Mouse (Mus musculus): ENCODE results near the gene Cfap43. TPM values are rescaled to one million over a fixed set of nuclear protein-coding genes. Genes with fewer than 3 reads are reported as not detected.

Gene Cfap43
- total and polyA plus RNA-seq, 3 experiments = 3.2 to 12.7 (median 11.7) TPM

DNA sequence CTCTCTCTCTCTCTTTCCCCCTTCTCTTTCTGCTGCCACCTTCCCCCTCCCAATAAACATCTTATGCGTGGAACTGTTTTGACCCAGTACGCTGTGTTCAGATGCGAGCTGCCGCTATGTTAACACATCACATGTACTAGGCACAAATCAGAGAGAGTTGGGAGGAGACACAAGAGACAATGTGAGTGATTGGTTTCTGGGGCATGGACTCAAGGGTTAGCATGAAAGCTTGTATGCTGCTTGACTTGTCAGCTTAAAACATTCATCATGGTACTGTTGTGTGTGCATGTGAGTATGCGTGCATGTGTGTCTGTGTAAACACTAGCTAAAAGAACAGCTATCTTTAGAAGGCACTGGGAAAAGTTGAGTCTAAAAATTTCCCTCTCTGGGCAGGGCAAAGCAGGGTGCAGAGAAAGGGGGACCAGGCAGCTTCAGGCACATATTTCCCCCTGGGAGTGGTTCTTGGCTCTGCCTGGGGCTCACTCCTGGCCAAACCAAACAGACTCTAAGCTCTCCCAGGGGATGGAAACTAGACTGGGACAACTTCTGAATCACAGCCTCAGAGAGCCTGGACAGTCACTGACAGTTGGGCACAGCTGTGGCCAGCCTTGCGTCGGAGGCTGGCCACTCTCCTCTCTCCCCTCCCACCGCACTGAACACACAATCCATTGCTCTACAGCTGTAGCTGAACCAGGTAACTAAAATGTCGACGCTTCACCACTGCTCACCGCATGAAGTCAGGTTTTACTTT, 27.4 kb downstream of the Cfap43 start:
- no peak overlapping the region for H3K4me3 ChIP-seq (replicated peaks in 1 of 3; ENCODE audit: low read depth in 2 of 3, low read length in 2 of 3, poor library complexity in 1 of 3)
- no peak overlapping the region for H3K4me2 ChIP-seq (ENCODE audit: insufficient read depth, low read depth, poor library complexity, severe bottlenecking)
- no peak for DNase-seq (ENCODE audit: extremely low read depth)
- H3K9ac ChIP-seq (ENCODE audit: insufficient read depth, low read depth) = no peak overlapping the region
- H3K9me3 ChIP-seq (replicated peaks; ENCODE audit: low read length) = no peaks in the 10 kb centered on the region
- peaks cover 8 to 36% of the 10 kb centered on the region in 2 experiments for H3K4me1 ChIP-seq (ENCODE audit: control insufficient read depth in 1 of 2, insufficient read depth in 2 of 2)
- dilution Hi-C loops (cut with MboI; ENCODE audit: extremely low pct_ligation_motif_present, extremely low pct_unique_long_range_greater_than_20kb, low sequenced_read_pairs) = no loop called here
- H3K27me3 ChIP-seq (replicated peaks) = no peaks in the 10 kb centered on the region
- H3K36me3 ChIP-seq (replicated peaks in 1 of 2; ENCODE audit: control insufficient read depth in 1 of 2, insufficient read depth in 1 of 2, low read length in 1 of 2) = peaks cover 23 to 48% of the 10 kb centered on the region in 2 experiments
- no peak for TF ChIP-seq ZC3H11A (IDR thresholded peaks at IDR 0.05; ENCODE audit: low read depth, low read length)
- TF ChIP-seq HCFC1 (IDR thresholded peaks at IDR 0.05; ENCODE audit: low read depth, low read length) = no peak
- TF ChIP-seq RCOR1 (conservative IDR thresholded peaks at IDR 0.05; ENCODE audit: low read depth, low read length) = no peak
- no peak for TF ChIP-seq PAX5 (IDR thresholded peaks at IDR 0.05; ENCODE audit: low read length)
- no peak for TF ChIP-seq TCF12 (IDR thresholded peaks at IDR 0.05; ENCODE audit: low read depth, low read length)
- TF ChIP-seq CTCF (conservative IDR thresholded peaks at IDR 0.05 in 1 of 2, IDR thresholded peaks at IDR 0.05 in 1 of 2; ENCODE audit: low read depth in 2 of 2, low read length in 2 of 2) = no peak
- TF ChIP-seq CHD1 (IDR thresholded peaks at IDR 0.05; ENCODE audit: low read depth, low read length) = no peak
- TF ChIP-seq E2F4 (IDR thresholded peaks at IDR 0.05; ENCODE audit: insufficient replicate concordance, low read depth, low read length) = no peak
- TF ChIP-seq ZKSCAN1 (IDR thresholded peaks at IDR 0.05; ENCODE audit: borderline replicate concordance, low read depth, low read length) = no peak
- no peak for TF ChIP-seq MAFK (IDR thresholded peaks at IDR 0.05; ENCODE audit: insufficient replicate concordance, low read length)
- no peak for TF ChIP-seq IRF4 (IDR thresholded peaks at IDR 0.05; ENCODE audit: low read depth, low read length)
- no peak for TF ChIP-seq POLR2A (IDR thresholded peaks at IDR 0.05; ENCODE audit: low read depth, low read length)
- TF ChIP-seq JUN (IDR thresholded peaks at IDR 0.05; ENCODE audit: insufficient read depth, low read depth, low read length) = no peak
- TF ChIP-seq ZNF384 (IDR thresholded peaks at IDR 0.05; ENCODE audit: low read depth, low read length) = no peak
- no peak for TF ChIP-seq RAD21 (IDR thresholded peaks at IDR 0.05; ENCODE audit: low read depth, low read length)
- no peak for TF ChIP-seq MEF2A (IDR thresholded peaks at IDR 0.05; ENCODE audit: borderline replicate concordance, low read depth, low read length)
- TF ChIP-seq ELF1 (IDR thresholded peaks at IDR 0.05; ENCODE audit: low read depth, low read length) = no peak
- TF ChIP-seq ZMIZ1 (IDR thresholded peaks at IDR 0.05; ENCODE audit: low read depth, low read length) = no peak
- no peak overlapping the region for H3K27ac ChIP-seq (ENCODE audit: insufficient read depth, low read depth)
- H3K79me2 ChIP-seq (replicated peaks; ENCODE audit: control insufficient read depth, extremely low read depth, insufficient read depth, poor library complexity, severe bottlenecking) = no peaks in the 10 kb centered on the region
- in situ Hi-C loops (cut with MboI; ENCODE audit: low pct_ligation_motif_present, low pct_unique_long_range_greater_than_20kb, low sequenced_read_pairs) = no loop called here

DNA sequence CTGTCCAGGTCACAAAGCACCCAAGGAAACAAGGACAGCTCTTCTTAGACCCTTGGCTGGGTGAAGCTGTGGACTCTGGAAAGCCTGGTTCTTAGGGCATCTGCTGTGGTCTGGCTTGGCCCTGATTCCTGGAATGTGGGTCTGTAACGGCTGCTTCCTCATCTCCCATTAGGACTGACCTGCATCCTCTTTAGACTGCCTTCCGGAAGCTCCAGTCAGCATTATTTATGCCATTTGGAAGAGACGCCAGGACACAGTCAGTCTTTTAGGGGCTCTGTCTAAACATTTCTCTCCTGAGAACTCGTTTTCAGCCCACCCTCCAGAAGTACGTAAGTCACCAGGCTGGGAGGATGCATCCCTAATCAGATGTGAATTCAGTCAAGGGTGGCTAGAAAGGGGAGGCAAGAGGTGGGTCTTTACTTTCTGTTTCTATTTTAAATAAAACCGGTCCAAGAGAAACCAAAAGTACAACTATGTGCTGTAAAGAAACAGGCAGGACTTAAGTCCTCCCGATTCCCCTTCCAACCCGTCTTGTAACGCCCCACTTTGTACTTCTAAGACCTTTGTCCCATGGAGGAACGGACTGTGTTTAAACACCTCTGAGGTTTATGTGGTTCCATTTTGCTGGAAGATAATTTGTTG, 28.5 kb downstream of the Cfap43 start:
- H3K4me1 ChIP-seq (ENCODE audit: control insufficient read depth in 1 of 2, insufficient read depth in 2 of 2) = peaks cover 8 to 38% of the 10 kb centered on the region in 2 experiments
- DNase-seq (ENCODE audit: extremely low read depth) = no peak
- dilution Hi-C loops (cut with MboI; ENCODE audit: extremely low pct_ligation_motif_present, extremely low pct_unique_long_range_greater_than_20kb, low sequenced_read_pairs) (no loop called here), in situ Hi-C loops (cut with MboI; ENCODE audit: low pct_ligation_motif_present, low pct_unique_long_range_greater_than_20kb, low sequenced_read_pairs) (no loop called here)
- no peaks in the 10 kb centered on the region for H3K79me2 ChIP-seq (replicated peaks; ENCODE audit: control insufficient read depth, extremely low read depth, insufficient read depth, poor library complexity, severe bottlenecking)
- no peak for TF ChIP-seq NELFE (IDR thresholded peaks at IDR 0.05; ENCODE audit: low read depth, low read length)
- TF ChIP-seq ZC3H11A (IDR thresholded peaks at IDR 0.05; ENCODE audit: low read depth, low read length) = no peak
- no peak for TF ChIP-seq ETS1 (conservative IDR thresholded peaks at IDR 0.05; ENCODE audit: low read depth, low read length)
- no peaks in the 10 kb centered on the region for H3K27me3 ChIP-seq (replicated peaks)
- no peak overlapping the region for H3K27ac ChIP-seq (ENCODE audit: insufficient read depth, low read depth)
- no peak overlapping the region for H3K4me3 ChIP-seq (replicated peaks in 1 of 3; ENCODE audit: low read depth in 2 of 3, low read length in 2 of 3, poor library complexity in 1 of 3)
- H3K9me3 ChIP-seq (replicated peaks; ENCODE audit: low read length) = no peaks in the 10 kb centered on the region
- no peak overlapping the region for H3K4me2 ChIP-seq (ENCODE audit: insufficient read depth, low read depth, poor library complexity, severe bottlenecking)
- H3K9ac ChIP-seq (ENCODE audit: insufficient read depth, low read depth) = no peak overlapping the region
- peaks cover 12 to 37% of the 10 kb centered on the region in 2 experiments for H3K36me3 ChIP-seq (replicated peaks in 1 of 2; ENCODE audit: control insufficient read depth in 1 of 2, insufficient read depth in 1 of 2, low read length in 1 of 2)
